Mouse (Mus musculus) left cerebral cortex, postnatal 4 days (tissue): ENCODE results near the gene Mog. TPM values are rescaled to one million over a fixed set of nuclear protein-coding genes. Genes with fewer than 3 reads are reported as not detected.

Experiments used
- total RNA-seq, 2 experiments: library from RNA; stranded (reverse); gene quantifications; 2 replicates each; pipeline ENCODE4 v1.2.3; 2021

Mog gene
- total RNA-seq, 2 experiments from 2014 or later = 0.20 TPM; not detected in 1

Other genes starting within 250 kb of the Mog start
- gene H2-M10.6, start 211.2 kb downstream of the Mog start, total RNA-seq = not detected
- 10 to 100 TPM; 33.4 to 36.8 TPM for gene Trim26, start 186.3 kb downstream of the Mog start, total RNA-seq
- not detected for gene Trim15, start 156.2 kb downstream of the Mog start, total RNA-seq
- gene Trim10, start 153.8 kb downstream of the Mog start, total RNA-seq = not detected
- not detected for gene Trim40, start 133.3 kb downstream of the Mog start, total RNA-seq
- not detected for gene Trim31, start 125.3 kb downstream of the Mog start, total RNA-seq
- 1 to 10 TPM; 1.7 TPM for gene Rnf39, start 80.5 kb downstream of the Mog start, total RNA-seq
- gene Ppp1r11, start 71.7 kb downstream of the Mog start, total RNA-seq = 10 to 100 TPM; 81.7 to 91.9 TPM
- gene Znrd1, start 64.8 kb downstream of the Mog start, total RNA-seq = 10 to 100 TPM; 25.8 to 30.3 TPM
- 1 to 10 TPM; 2.3 to 4.5 TPM for gene Znrd1as, start 64.8 kb downstream of the Mog start, total RNA-seq
- gene 2410137M14Rik, start 42.2 kb downstream of the Mog start, total RNA-seq = 1 to 10 TPM in 1 of 2 experiments, not detected in 1; 1.1 TPM
- 1 to 10 TPM; 6.0 to 6.5 TPM for gene H2-M5, start 33.9 kb downstream of the Mog start, total RNA-seq
- gene Zfp57, start 22.2 kb downstream of the Mog start, total RNA-seq = 100 to 1,000 TPM; 218 to 227 TPM
- gene Gabbr1, start 22.6 kb upstream of the Mog start, total RNA-seq = 100 to 1,000 TPM; 430 to 482 TPM
- not detected for gene Olfr90, start 65.1 kb upstream of the Mog start, total RNA-seq
- gene Olfr91, start 74.9 kb upstream of the Mog start, total RNA-seq = not detected
- gene Olfr92, start 96.7 kb upstream of the Mog start, total RNA-seq = not detected
- not detected for gene Olfr93, start 138.1 kb upstream of the Mog start, total RNA-seq
- not detected for gene Ubd, start 170.5 kb upstream of the Mog start, total RNA-seq
- not detected for gene Olfr94, start 177.6 kb upstream of the Mog start, total RNA-seq
- gene Olfr95, start 189.7 kb upstream of the Mog start, total RNA-seq = not detected
- gene Olfr96, start 196.7 kb upstream of the Mog start, total RNA-seq = not detected
- not detected for gene Olfr97, start 213.9 kb upstream of the Mog start, total RNA-seq
- gene Olfr98, start 240.4 kb upstream of the Mog start, total RNA-seq = not detected
- gene H2-M3, start 246.8 kb upstream of the Mog start, total RNA-seq = 1 to 10 TPM; 1.6 to 1.7 TPM